Mouse (Mus musculus): Measurements from ENCODE around the gene Vamp8.

DNA sequence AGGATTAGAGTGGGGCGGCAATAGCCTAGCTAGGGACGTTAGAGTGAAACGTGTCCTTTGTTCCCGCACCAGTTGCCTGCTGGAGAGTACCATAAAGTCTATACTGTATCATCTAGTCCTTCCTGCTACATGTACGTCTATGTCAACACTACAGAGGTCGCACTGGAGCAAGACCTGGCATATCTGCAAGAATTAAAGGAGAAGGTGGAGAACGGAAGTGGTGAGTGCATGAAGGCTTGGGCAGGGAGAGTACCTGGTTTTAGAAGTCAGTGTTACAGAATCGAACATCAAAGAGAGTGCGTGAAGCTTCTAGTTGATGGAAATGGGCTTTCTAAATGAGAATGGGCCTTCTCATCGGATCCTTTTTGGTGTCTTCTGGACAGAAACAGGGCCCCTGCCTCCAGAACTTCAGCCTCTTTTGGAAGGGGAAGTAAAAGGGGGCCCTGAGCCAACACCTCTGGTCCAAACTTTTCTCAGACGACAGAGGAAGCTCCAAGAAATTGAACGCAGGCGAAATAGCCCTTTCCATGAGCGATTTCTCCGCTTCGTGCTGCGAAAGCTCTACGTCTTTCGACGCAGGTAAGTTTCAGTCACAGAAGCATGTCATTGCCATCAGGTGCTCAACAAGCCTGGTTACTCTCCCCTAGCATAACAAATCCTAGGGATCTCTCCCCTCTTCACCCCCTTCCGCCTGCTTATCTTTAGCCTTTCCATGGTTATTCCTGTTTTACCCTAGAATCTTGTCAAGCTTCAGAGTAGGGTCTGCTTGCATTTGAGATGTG, 38.7 kb upstream of the Vamp8 start:
- TF ChIP-seq CTCF (conservative IDR thresholded peaks at IDR 0.05; ENCODE audit: insufficient read depth, insufficient read length, low read depth, low read length): no peak
- TF ChIP-seq POLR2A (IDR thresholded peaks at IDR 0.05; ENCODE audit: low read depth, low read length): no peak

Data from kidney, adult 2 months (tissue).